In genomic region chr1:184791109-184791508, GRCm38 (mm10) we compare ENCODE assay signal across 9 mouse cellular contexts. TPM values are rescaled to one million over a fixed set of nuclear protein-coding genes. Genes with fewer than 3 reads are reported as not detected.
DNase-seq lines count a peak whose midpoint lies in the region; ATAC-seq lines count a peak whose summit lies in the region.
"Had no signal": no experiment of that assay in that cellular context is flagged by ENCODE, and none has a peak within 500 bp of the region (broad histone marks: within the 10 kb centered on the region; RNA-seq: fewer than 3 reads in every experiment).

No protein-coding gene starts in this region.

- H3K27me3 ChIP-seq in embryonic facial prominence, embryonic 14.5 days (replicated peaks; ENCODE audit: control insufficient read depth, insufficient read depth, low read length): no peaks in the 10 kb centered on the region

- intact Hi-C loops in left cerebral cortex, postnatal 14 days (cut with DNase I): no loop called here
- intact Hi-C loops in left cerebral cortex, postnatal 10 days (cut with DNase I): no loop called here

- H3K9me3 ChIP-seq in embryonic facial prominence, embryonic 14.5 days (ENCODE audit: control insufficient read depth, low read length): no peaks in the 10 kb centered on the region
- H3K9me3 ChIP-seq: lung, embryonic 15.5 days had no signal

- no peak overlapping the region for H3K27ac ChIP-seq in embryonic facial prominence, embryonic 14.5 days (replicated peaks; ENCODE audit: low read depth, low read length)
- H3K27ac ChIP-seq: lung, embryonic 15.5 days had no signal

- 4% methylated on average over 2 of the region's 2 CpGs for WGBS in embryonic facial prominence, embryonic 14.5 days

- H3K36me3 ChIP-seq in embryonic facial prominence, embryonic 14.5 days (ENCODE audit: control insufficient read depth, insufficient read depth, low read length): no peaks in the 10 kb centered on the region
- H3K36me3 ChIP-seq: lung, embryonic 15.5 days had no signal

- no peaks in the 10 kb centered on the region for H3K4me1 ChIP-seq in embryonic facial prominence, embryonic 14.5 days (ENCODE audit: control insufficient read depth, insufficient read depth, low read length)
- H3K4me1 ChIP-seq: lung, embryonic 15.5 days had no signal

- H3K9ac ChIP-seq in embryonic facial prominence, embryonic 14.5 days (ENCODE audit: low read depth, low read length): no peak overlapping the region
- H3K9ac ChIP-seq: lung, embryonic 15.5 days had no signal

- no peak for ATAC-seq in embryonic facial prominence, embryonic 14.5 days (ENCODE audit: low read depth)
- ATAC-seq in megakaryocyte, adult 5-6 weeks (ENCODE audit: poor library complexity, severe bottlenecking): peak; percentile 48

- peak; percentile 16 for DNase-seq in adrenal gland, postnatal 25 days
- DNase-seq in adrenal gland, postnatal 4 days (ENCODE audit: low spot score in 2 of 2): no peak
- peak; percentile 47 to 64 for DNase-seq in left cerebral cortex, postnatal 14 days (ENCODE audit: low spot score in 2 of 2)
- no peak for DNase-seq in left cerebral cortex, postnatal 10 days (ENCODE audit: extremely low spot score in 1 of 2, low spot score in 2 of 2)
- peak; percentile 49 for DNase-seq in R1 (ENCODE audit: low read depth, low spot score)
- DNase-seq in embryonic facial prominence, embryonic 14.5 days (ENCODE audit: low spot score): peak; percentile 38
- no peak for DNase-seq in urinary bladder, postnatal 25 days (ENCODE audit: low spot score)

- H3K4me2 ChIP-seq in embryonic facial prominence, embryonic 14.5 days (ENCODE audit: low read depth, low read length): no peak overlapping the region
- H3K4me2 ChIP-seq: lung, embryonic 15.5 days had no signal

- no peak overlapping the region for H3K4me3 ChIP-seq in embryonic facial prominence, embryonic 14.5 days (ENCODE audit: low read depth, low read length)
- H3K4me3 ChIP-seq: lung, embryonic 15.5 days had no signal

RNA-seq across cellular contexts. Expression of gene Marc1, which starts 20.0 kb away (rescaled TPM):
- 1.4 and 4.4 TPM in 2 replicates for total RNA-seq in adrenal gland, postnatal 25 days (2021)
- 10 to 100 TPM in 1 of 2 experiments, under 1 TPM in 1; 0.98 to 17.2 TPM for total RNA-seq in adrenal gland, postnatal 4 days (2021)
- under 1 TPM in 1 of 2 experiments, not detected in 1; 0.36 TPM for total RNA-seq in left cerebral cortex, postnatal 14 days (2021)
- total RNA-seq in left cerebral cortex, postnatal 10 days (2021): not detected
- polyA plus RNA-seq in embryonic facial prominence, embryonic 14.5 days (2014; fragmentation: Nextera tagmentation; extraction: Ambion mirVana): 0.08 and 0.24 TPM in 2 replicates
- total RNA-seq in megakaryocyte, adult 5-6 weeks (2015): 0.62 TPM in 1 of 2 replicates, not detected in the other
- 0.37 TPM in 1 of 2 replicates, not detected in the other for total RNA-seq in megakaryocyte, adult 5-6 weeks (2017)

RNA-seq across cellular contexts. Expression of gene Marc2, which starts 55.1 kb away (rescaled TPM):
- total RNA-seq in adrenal gland, postnatal 25 days (2021): 257 and 310 TPM in 2 replicates
- total RNA-seq in adrenal gland, postnatal 4 days (2021): 100 to 1,000 TPM; 259 to 308 TPM
- 100 to 1,000 TPM in 1 of 2 experiments, 10 to 100 TPM in 1; 100.0 to 122 TPM for total RNA-seq in left cerebral cortex, postnatal 14 days (2021)
- 10 to 100 TPM; 96.8 to 98.6 TPM for total RNA-seq in left cerebral cortex, postnatal 10 days (2021)
- polyA plus RNA-seq in embryonic facial prominence, embryonic 14.5 days (2014; fragmentation: Nextera tagmentation; extraction: Ambion mirVana): 212 and 218 TPM in 2 replicates
- 141 and 187 TPM in 2 replicates for total RNA-seq in megakaryocyte, adult 5-6 weeks (2015)
- 52.3 and 73.3 TPM in 2 replicates for total RNA-seq in megakaryocyte, adult 5-6 weeks (2017)

RNA-seq across cellular contexts. Expression of gene Hlx, which starts 58.7 kb away (rescaled TPM):
- total RNA-seq in adrenal gland, postnatal 25 days (2021): 10.6 and 12.8 TPM in 2 replicates
- 10 to 100 TPM; 26.6 to 27.3 TPM for total RNA-seq in adrenal gland, postnatal 4 days (2021)
- 1 to 10 TPM in 1 of 2 experiments, under 1 TPM in 1; 0.64 to 1.4 TPM for total RNA-seq in left cerebral cortex, postnatal 14 days (2021)
- 1 to 10 TPM; 1.2 to 1.6 TPM for total RNA-seq in left cerebral cortex, postnatal 10 days (2021)
- 13.7 and 14.4 TPM in 2 replicates for polyA plus RNA-seq in embryonic facial prominence, embryonic 14.5 days (2014; fragmentation: Nextera tagmentation; extraction: Ambion mirVana)
- 29.3 and 39.3 TPM in 2 replicates for total RNA-seq in megakaryocyte, adult 5-6 weeks (2015)
- 23.3 and 27.1 TPM in 2 replicates for total RNA-seq in megakaryocyte, adult 5-6 weeks (2017)

Comparison
In these comparisons a context has a peak if more than half of its experiments do, and no peak if none do; other contexts are left out.
1. DNase-seq: peak in adrenal gland, postnatal 25 days (single experiment), left cerebral cortex, postnatal 14 days (2 of 2), R1 (single experiment) and embryonic facial prominence, embryonic 14.5 days (single experiment); none in adrenal gland, postnatal 4 days (0 of 2), left cerebral cortex, postnatal 10 days (0 of 2) and urinary bladder, postnatal 25 days (single experiment).